Mouse (Mus musculus) forebrain, embryonic 12.5 days (tissue): ENCODE measurements around the gene Tspan31. TPM values are rescaled to one million over a fixed set of nuclear protein-coding genes. Genes with fewer than 3 reads are reported as not detected.

Source experiments
- polyA plus RNA-seq: library from polyadenylated mRNA; unstranded; fragments of >200 nt; fragmentation: Nextera tagmentation; extraction: Ambion mirVana; gene quantifications from 2 replicates; pipeline ENCODE4 v1.2.1, GENCODE M21; 2016

Gene Tspan31
- polyA plus RNA-seq, 1 experiment from 2014 or later = 139 TPM

Other genes starting within 250 kb of the Tspan31 start
- 14.2 and 14.5 TPM in 2 replicates for gene Atp23, start 168.9 kb downstream of the Tspan31 start, polyA plus RNA-seq
- 49.2 and 49.5 TPM in 2 replicates for gene Ctdsp2, start 91.5 kb downstream of the Tspan31 start, polyA plus RNA-seq
- 0.21 TPM in 1 of 2 replicates, not detected in the other for gene Avil, start 69.6 kb downstream of the Tspan31 start, polyA plus RNA-seq
- gene Tsfm, start 39.4 kb downstream of the Tspan31 start, polyA plus RNA-seq = 82.7 and 82.8 TPM in 2 replicates
- 31.4 and 35.5 TPM in 2 replicates for gene Mettl1, start 28.9 kb downstream of the Tspan31 start, polyA plus RNA-seq
- gene Eef1akmt3, start 28.8 kb downstream of the Tspan31 start, polyA plus RNA-seq = 0.14 and 0.20 TPM in 2 replicates
- gene Cyp27b1, start 22.0 kb downstream of the Tspan31 start, polyA plus RNA-seq = 0.10 and 0.28 TPM in 2 replicates
- 3.9 and 4.2 TPM in 2 replicates for gene March9, start 10.1 kb downstream of the Tspan31 start, polyA plus RNA-seq
- gene Cdk4, start 6.7 kb downstream of the Tspan31 start, polyA plus RNA-seq = 2,431 and 2,450 TPM in 2 replicates
- 0.73 and 1.1 TPM in 2 replicates for gene Agap2, start 5.0 kb upstream of the Tspan31 start, polyA plus RNA-seq
- gene Os9, start 50.9 kb upstream of the Tspan31 start, polyA plus RNA-seq = 86.1 and 90.2 TPM in 2 replicates
- 13.3 and 14.7 TPM in 2 replicates for gene B4galnt1, start 95.0 kb upstream of the Tspan31 start, polyA plus RNA-seq
- gene Slc26a10, start 110.4 kb upstream of the Tspan31 start, polyA plus RNA-seq = 0.86 and 2.2 TPM in 2 replicates
- gene Arhgef25, start 119.8 kb upstream of the Tspan31 start, polyA plus RNA-seq = 32.3 and 36.4 TPM in 2 replicates
- gene Dtx3, start 125.5 kb upstream of the Tspan31 start, polyA plus RNA-seq = 170 and 172 TPM in 2 replicates
- 19.4 and 20.2 TPM in 2 replicates for gene Pip4k2c, start 141.3 kb upstream of the Tspan31 start, polyA plus RNA-seq
- gene Kif5a, start 193.1 kb upstream of the Tspan31 start, polyA plus RNA-seq = 44.1 and 53.1 TPM in 2 replicates
- 226 and 229 TPM in 2 replicates for gene Dctn2, start 196.1 kb upstream of the Tspan31 start, polyA plus RNA-seq
- gene Mbd6, start 218.8 kb upstream of the Tspan31 start, polyA plus RNA-seq = 18.4 and 21.2 TPM in 2 replicates
- 177 and 183 TPM in 2 replicates for gene Mars, start 241.5 kb upstream of the Tspan31 start, polyA plus RNA-seq